Mouse (Mus musculus): ENCODE measurements at regions not wholly inside any gene's neighbourhood (a gene's known extent, or its start where the extent isn't known, plus 50 kb on each side); places are given as distances from the start of the nearest gene placed in this dataset.

- Histone ChIP-seq H3K9ac (ENCODE audit: low read length) (no peak overlapping the region), H3K27ac (ENCODE audit: low read depth, low read length) (no peak overlapping the region), H3K4me1 (ENCODE audit: control insufficient read depth, insufficient read depth, low read length) (no peaks in the 10 kb centered on the region), H3K4me3 (ENCODE audit: low read depth, low read length) (no peak overlapping the region), H3K4me2 (ENCODE audit: low read length) (no peak overlapping the region), H3K36me3 (ENCODE audit: control insufficient read depth, insufficient read depth, low read length) (no peaks in the 10 kb centered on the region), H3K9me3 (replicated peaks; ENCODE audit: control insufficient read depth, low read length) (no peaks in the 10 kb centered on the region), H3K27me3 (replicated peaks; ENCODE audit: control insufficient read depth, insufficient read depth, low read length) (no peaks in the 10 kb centered on the region)
- ATAC-seq = no peak
- whole genome bisulfite sequencing = 44% methylated on average over 5 of the region's 5 CpGs
- peak; percentile 28 for DNase-seq (ENCODE audit: low spot score)
Measured at GRCm38 (mm10) chr11:48657851-48658250, 142.3 kb upstream of the Rack1 start.

- 61% methylated on average over 4 of the region's 4 CpGs for WGBS
- ATAC-seq (peak; percentile 46; the same call in 1 of the 2 replicates), DNase-seq (ENCODE audit: low spot score) (peak; percentile 20)
- Histone ChIP-seq H3K4me2 (ENCODE audit: low read length) (no peak overlapping the region), H3K36me3 (ENCODE audit: control insufficient read depth, insufficient read depth, low read length) (no peaks in the 10 kb centered on the region), H3K9me3 (replicated peaks; ENCODE audit: control insufficient read depth, low read length) (no peaks in the 10 kb centered on the region), H3K27ac (ENCODE audit: low read depth, low read length) (no peak overlapping the region), H3K4me1 (ENCODE audit: control insufficient read depth, insufficient read depth, low read length) (no peaks in the 10 kb centered on the region), H3K27me3 (replicated peaks; ENCODE audit: control insufficient read depth, insufficient read depth, low read length) (no peaks in the 10 kb centered on the region), H3K4me3 (ENCODE audit: low read depth, low read length) (no peak overlapping the region), H3K9ac (ENCODE audit: low read length) (no peak overlapping the region)
Measured at GRCm38 (mm10) chr11:48661641-48662040, 138.5 kb upstream of the Rack1 start.

GRCm38 (mm10) chr11:48684781-48685314 is 115.3 kb upstream of the Rack1 start:
- ATAC-seq = no peak
- Histone ChIP-seq H3K36me3 (ENCODE audit: control insufficient read depth, insufficient read depth, low read length) (no peaks in the 10 kb centered on the region), H3K9me3 (replicated peaks; ENCODE audit: control insufficient read depth, low read length) (no peaks in the 10 kb centered on the region), H3K9ac (ENCODE audit: low read length) (no peak overlapping the region), H3K4me1 (ENCODE audit: control insufficient read depth, insufficient read depth, low read length) (no peaks in the 10 kb centered on the region), H3K4me2 (ENCODE audit: low read length) (no peak overlapping the region), H3K27ac (ENCODE audit: low read depth, low read length) (no peak overlapping the region), H3K27me3 (replicated peaks; ENCODE audit: control insufficient read depth, insufficient read depth, low read length) (no peaks in the 10 kb centered on the region), H3K4me3 (ENCODE audit: low read depth, low read length) (no peak overlapping the region)
- no peak for DNase-seq (ENCODE audit: low spot score)
- 74% methylated on average over 3 of the region's 3 CpGs for WGBS

- Histone ChIP-seq H3K9me3 (replicated peaks; ENCODE audit: control insufficient read depth, low read length) (no peaks in the 10 kb centered on the region), H3K4me1 (ENCODE audit: control insufficient read depth, insufficient read depth, low read length) (no peaks in the 10 kb centered on the region), H3K9ac (ENCODE audit: low read length) (no peak overlapping the region), H3K27ac (ENCODE audit: low read depth, low read length) (no peak overlapping the region), H3K27me3 (replicated peaks; ENCODE audit: control insufficient read depth, insufficient read depth, low read length) (no peaks in the 10 kb centered on the region), H3K36me3 (ENCODE audit: control insufficient read depth, insufficient read depth, low read length) (no peaks in the 10 kb centered on the region), H3K4me3 (ENCODE audit: low read depth, low read length) (no peak overlapping the region), H3K4me2 (ENCODE audit: low read length) (no peak overlapping the region)
- ATAC-seq (no peak), DNase-seq (ENCODE audit: low spot score) (no peak)
- WGBS = 80% methylated on average over 4 of the region's 4 CpGs
Measured at GRCm38 (mm10) chr11:48690070-48690469, 110.1 kb upstream of the Rack1 start.

- Histone ChIP-seq H3K9me3 (replicated peaks; ENCODE audit: control insufficient read depth, low read length) (no peaks in the 10 kb centered on the region), H3K4me1 (ENCODE audit: control insufficient read depth, insufficient read depth, low read length) (no peaks in the 10 kb centered on the region), H3K4me2 (ENCODE audit: low read length) (no peak overlapping the region), H3K9ac (ENCODE audit: low read length) (no peak overlapping the region), H3K27ac (ENCODE audit: low read depth, low read length) (no peak overlapping the region), H3K36me3 (ENCODE audit: control insufficient read depth, insufficient read depth, low read length) (no peaks in the 10 kb centered on the region), H3K27me3 (replicated peaks; ENCODE audit: control insufficient read depth, insufficient read depth, low read length) (no peaks in the 10 kb centered on the region), H3K4me3 (ENCODE audit: low read depth, low read length) (no peak overlapping the region)
- no peak for ATAC-seq
- WGBS = 94% methylated on average over 2 of the region's 2 CpGs
- DNase-seq (ENCODE audit: low spot score) = no peak
Measured at GRCm38 (mm10) chr11:48696352-48696751, 103.8 kb upstream of the Rack1 start.

- no peaks in the 10 kb centered on the region for H3K27me3 ChIP-seq (replicated peaks; ENCODE audit: control insufficient read depth, insufficient read depth, low read length)
- H3K36me3 ChIP-seq (ENCODE audit: control insufficient read depth, insufficient read depth, low read length) = no peaks in the 10 kb centered on the region
- DNase-seq (ENCODE audit: low spot score) (no peak), ATAC-seq (no peak)
- no peak overlapping the region for H3K9ac ChIP-seq (ENCODE audit: low read length)
- H3K4me2 ChIP-seq (ENCODE audit: low read length) = no peak overlapping the region
- H3K9me3 ChIP-seq (replicated peaks; ENCODE audit: control insufficient read depth, low read length) = no peaks in the 10 kb centered on the region
- no peaks in the 10 kb centered on the region for H3K4me1 ChIP-seq (ENCODE audit: control insufficient read depth, insufficient read depth, low read length)
- H3K4me3 ChIP-seq (ENCODE audit: low read depth, low read length) = no peak overlapping the region
- H3K27ac ChIP-seq (ENCODE audit: low read depth, low read length) = no peak overlapping the region
Measured at GRCm38 (mm10) chr11:48697191-48697590, 102.9 kb upstream of the Rack1 start.

GRCm38 (mm10) chr11:48707192-48707591 is 92.9 kb upstream of the Rack1 start:
- Histone ChIP-seq H3K9ac (ENCODE audit: low read length) (no peak overlapping the region), H3K36me3 (ENCODE audit: control insufficient read depth, insufficient read depth, low read length) (no peaks in the 10 kb centered on the region), H3K4me2 (ENCODE audit: low read length) (no peak overlapping the region), H3K9me3 (replicated peaks; ENCODE audit: control insufficient read depth, low read length) (no peaks in the 10 kb centered on the region), H3K27me3 (replicated peaks; ENCODE audit: control insufficient read depth, insufficient read depth, low read length) (no peaks in the 10 kb centered on the region), H3K4me3 (ENCODE audit: low read depth, low read length) (no peak overlapping the region), H3K27ac (ENCODE audit: low read depth, low read length) (no peak overlapping the region), H3K4me1 (ENCODE audit: control insufficient read depth, insufficient read depth, low read length) (no peaks in the 10 kb centered on the region)
- DNase-seq (ENCODE audit: low spot score) (no peak), ATAC-seq (no peak)
- 78% methylated on average over 2 of the region's 2 CpGs for WGBS

- Histone ChIP-seq H3K36me3 (ENCODE audit: control insufficient read depth, insufficient read depth, low read length) (no peaks in the 10 kb centered on the region), H3K27ac (ENCODE audit: low read depth, low read length) (no peak overlapping the region), H3K4me1 (ENCODE audit: control insufficient read depth, insufficient read depth, low read length) (no peaks in the 10 kb centered on the region), H3K9ac (ENCODE audit: low read length) (no peak overlapping the region), H3K4me2 (ENCODE audit: low read length) (no peak overlapping the region), H3K9me3 (replicated peaks; ENCODE audit: control insufficient read depth, low read length) (no peaks in the 10 kb centered on the region), H3K4me3 (ENCODE audit: low read depth, low read length) (no peak overlapping the region), H3K27me3 (replicated peaks; ENCODE audit: control insufficient read depth, insufficient read depth, low read length) (no peaks in the 10 kb centered on the region)
- ATAC-seq (no peak), DNase-seq (ENCODE audit: low spot score) (no peak)
- WGBS = 93% methylated on average over 4 of the region's 4 CpGs
Measured at GRCm38 (mm10) chr11:48710972-48711371, 89.2 kb upstream of the Rack1 start.

- Histone ChIP-seq H3K9ac (ENCODE audit: low read length) (no peak overlapping the region), H3K27me3 (replicated peaks; ENCODE audit: control insufficient read depth, insufficient read depth, low read length) (no peaks in the 10 kb centered on the region), H3K36me3 (ENCODE audit: control insufficient read depth, insufficient read depth, low read length) (no peaks in the 10 kb centered on the region), H3K4me1 (ENCODE audit: control insufficient read depth, insufficient read depth, low read length) (no peaks in the 10 kb centered on the region), H3K9me3 (replicated peaks; ENCODE audit: control insufficient read depth, low read length) (no peaks in the 10 kb centered on the region), H3K4me3 (ENCODE audit: low read depth, low read length) (no peak overlapping the region), H3K27ac (ENCODE audit: low read depth, low read length) (no peak overlapping the region), H3K4me2 (ENCODE audit: low read length) (no peak overlapping the region)
- no peak for ATAC-seq
- DNase-seq (ENCODE audit: low spot score) = no peak
Measured at GRCm38 (mm10) chr11:48724068-48724467, 76.1 kb upstream of the Rack1 start.

Data from forebrain, embryonic 14.5 days (tissue).